Mouse (Mus musculus): ENCODE measurements around the gene Tdrd5. TPM values are rescaled to one million over a fixed set of nuclear protein-coding genes. Genes with fewer than 3 reads are reported as not detected.

The Tdrd5 gene
- polyA plus RNA-seq (2012; rRNA removed) = not detected in 2 replicates

DNA sequence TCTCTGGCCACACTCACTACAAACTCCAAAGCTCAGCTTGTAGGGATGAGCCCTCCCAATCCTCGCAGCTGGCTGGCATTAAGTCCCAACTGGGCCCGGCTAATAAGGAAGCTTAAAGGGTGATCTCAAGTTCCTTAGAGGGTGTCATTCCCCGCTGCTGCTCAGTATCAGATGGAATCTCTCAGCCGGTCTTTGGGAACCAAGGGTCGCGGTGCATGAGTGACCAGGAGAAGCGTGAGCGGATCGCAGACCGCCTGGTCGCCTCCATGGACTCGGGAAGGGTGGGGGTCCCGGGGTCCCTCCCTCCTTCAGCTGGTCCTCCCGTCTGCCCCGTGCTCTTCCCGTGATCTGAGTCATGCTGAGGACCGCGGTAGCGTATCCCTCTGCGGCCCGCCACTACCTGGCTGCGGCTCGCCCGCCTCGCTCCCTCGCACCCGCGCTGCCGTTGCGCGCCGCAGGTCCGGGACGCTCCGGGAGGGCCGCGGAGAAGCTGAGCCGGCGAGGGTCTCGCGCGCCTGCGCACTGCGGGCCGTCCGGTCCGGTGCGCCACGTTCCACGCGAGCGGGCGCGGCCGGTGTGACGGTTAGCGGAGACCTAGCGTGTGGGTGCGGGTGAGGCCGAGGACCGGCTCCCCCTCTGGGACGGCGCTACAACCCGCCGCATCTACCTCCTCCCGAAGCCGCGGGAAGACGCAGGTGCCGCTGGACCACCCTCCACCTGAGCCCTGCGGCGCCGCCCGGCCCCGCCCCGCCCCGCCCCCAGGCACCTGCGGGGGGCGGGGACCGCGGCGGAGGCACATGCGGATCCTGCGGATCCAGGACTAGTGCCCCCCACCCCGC, at the start of gene Tdrd5:
TSS of gene Tdrd5 (minus strand) at position 754 of the 839 bp plus-strand sequence.

DNA sequence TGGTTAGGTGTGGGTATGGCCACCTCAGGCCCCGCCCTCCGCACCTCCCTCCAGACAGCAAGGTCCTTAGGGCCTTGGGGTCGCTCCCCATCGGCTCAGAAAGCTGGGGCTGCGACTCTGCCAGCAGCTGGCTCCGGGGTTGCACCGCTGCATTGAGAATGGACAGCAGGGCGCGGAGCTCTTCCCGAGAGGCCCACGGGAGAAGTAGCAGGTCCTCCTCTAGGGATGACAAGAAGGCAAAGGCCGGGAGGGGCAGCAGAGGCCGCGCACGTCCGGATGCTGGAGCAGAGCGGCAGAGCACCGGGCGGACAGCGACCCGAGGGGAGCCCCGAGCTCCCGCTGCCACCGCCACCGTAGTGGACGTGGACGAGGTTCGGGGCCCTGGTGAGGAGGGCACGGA, 7.2 kb upstream of the Tdrd5 start, which contains the start of gene Nphs2:
TSS of gene Nphs2 (plus strand) at position 98 of the 400 bp plus-strand sequence.

Other genes with a start within 250 kb of the Tdrd5 start
- 0.27 and 0.31 TPM in 2 replicates for gene Fam163a, start 98.6 kb downstream of the Tdrd5 start, polyA plus RNA-seq (2012; rRNA removed)
- 0.02 and 0.24 TPM in 2 replicates for gene Nphs2, start 7.1 kb upstream of the Tdrd5 start, polyA plus RNA-seq (2012; rRNA removed)
- gene Gm2000, start 62.4 kb upstream of the Tdrd5 start, polyA plus RNA-seq (2012; rRNA removed) = 1.4 and 2.3 TPM in 2 replicates
- gene Axdnd1, start 117.5 kb upstream of the Tdrd5 start, polyA plus RNA-seq (2012; rRNA removed) = not detected in 2 replicates
- 4.9 and 7.4 TPM in 2 replicates for gene Soat1, start 170.7 kb upstream of the Tdrd5 start, polyA plus RNA-seq (2012; rRNA removed)
- 9.1 and 11.2 TPM in 2 replicates for gene Gm10031, start 220.3 kb upstream of the Tdrd5 start, polyA plus RNA-seq (2012; rRNA removed)